Mouse (Mus musculus) kidney, embryonic 14.5 days (tissue): ENCODE measurements around the gene Sez6l. TPM values are rescaled to one million over a fixed set of nuclear protein-coding genes. Genes with fewer than 3 reads are reported as not detected.
"Not testable (repeated sequence)": the region's sequence is repeated elsewhere in the genome, so short reads cannot be mapped to it uniquely, and the experiment has no call there.

Experiments used
- ATAC-seq: fragments of 200-750 bp; cut with Nextera tagmentation; 2 replicates; pipeline ENCODE4 v1.8.0; 2017; ENCODE audit warnings: moderate number of reproducible peaks, mild to moderate bottlenecking, moderate TSS enrichment, moderate library complexity; ENCODE audit not compliant: low FRiP score, low TSS enrichment
- H3K27ac ChIP-seq: fragments of 300-500 bp; sonication (generic); 2 replicates; pipeline ENCODE4 v1.5.1; 2014; ENCODE audit warnings: low read depth, mild to moderate bottlenecking, low read length, moderate library complexity, mixed read lengths
- H3K27me3 ChIP-seq: fragments of 300-500 bp; sonication (generic); 2 replicates; pipeline ENCODE4 v1.6.1; 2014; ENCODE audit warnings: mild to moderate bottlenecking, low read length; ENCODE audit not compliant: control insufficient read depth, insufficient read depth
- H3K36me3 ChIP-seq: fragments of 300-500 bp; sonication (generic); 2 replicates; pipeline ENCODE4 v1.6.1; 2014; ENCODE audit warnings: low read length, mixed read lengths; ENCODE audit not compliant: control insufficient read depth, insufficient read depth
- H3K4me1 ChIP-seq: fragments of 300-500 bp; sonication (generic); 2 replicates; pipeline ENCODE4 v1.6.1; 2014; ENCODE audit warnings: low read length, mixed read lengths; ENCODE audit not compliant: control insufficient read depth, insufficient read depth
- H3K4me2 ChIP-seq: fragments of 300-500 bp; sonication (generic); replicated peaks from 2 replicates; pipeline ENCODE4 v1.6.1; 2014; ENCODE audit warnings: low read depth, mild to moderate bottlenecking, low read length
- H3K4me3 ChIP-seq: fragments of 300-500 bp; sonication (generic); 2 replicates; pipeline ENCODE4 v1.5.1; 2014; ENCODE audit warnings: mild to moderate bottlenecking, low read length
- H3K9ac ChIP-seq: fragments of 300-500 bp; sonication (generic); 2 replicates; pipeline ENCODE4 v1.6.1; 2014; ENCODE audit warnings: low read depth, mild to moderate bottlenecking, low read length, moderate library complexity
- H3K9me3 ChIP-seq: fragments of 300-500 bp; sonication (generic); 2 replicates; pipeline ENCODE4 v1.6.1; 2016; ENCODE audit warnings: low read length; ENCODE audit not compliant: control insufficient read depth
- WGBS: fragments of 180-500 bp; shearing (Covaris S2); extraction: QIAGEN DNeasy Blood & Tissue Kit; methylation state at CpG from one replicate; pipeline ENCODE4 v1.1.7; 2014; 5-methylcytosine and 5-hydroxymethylcytosine counted together
- polyA plus RNA-seq: library from polyadenylated mRNA; unstranded; fragments of >200 nt; fragmentation: Nextera tagmentation; extraction: Ambion mirVana; gene quantifications from 2 replicates; pipeline ENCODE4 v1.2.1, GENCODE M21; 2014

The Sez6l gene
- polyA plus RNA-seq, 1 experiment from 2014 or later = 0.26 TPM

DNA sequence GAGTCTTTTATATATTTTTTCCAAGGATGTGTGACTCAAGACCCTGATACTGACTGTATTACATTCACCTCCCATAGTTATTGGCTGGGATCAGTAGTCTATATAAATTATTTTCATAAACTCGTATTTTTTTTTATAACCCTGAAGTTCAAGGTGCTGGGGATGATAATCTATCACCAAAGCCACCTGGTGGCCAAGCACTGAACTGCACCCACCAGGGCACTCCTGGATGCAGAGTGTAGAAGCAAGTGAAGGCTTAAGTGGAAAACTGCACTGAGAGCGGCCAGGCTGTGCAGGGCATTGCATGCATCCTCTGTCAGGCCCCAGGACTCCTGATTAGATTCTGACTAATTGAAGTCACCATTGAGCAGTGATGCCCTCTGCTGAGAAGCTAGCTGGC is 149.7 kb downstream of the Sez6l start:
- no peak overlapping the region for H3K27ac ChIP-seq
- WGBS = 52% methylated on average over 2 of the region's 2 CpGs
- H3K9me3 ChIP-seq = no peaks in the 10 kb centered on the region
- no peak overlapping the region for H3K4me2 ChIP-seq
- no peak for ATAC-seq
- no peak overlapping the region for H3K4me3 ChIP-seq
- peaks cover 4% of the 10 kb centered on the region for H3K27me3 ChIP-seq
- no peak overlapping the region for H3K9ac ChIP-seq
- H3K36me3 ChIP-seq = no peaks in the 10 kb centered on the region
- H3K4me1 ChIP-seq = peaks cover 4% of the 10 kb centered on the region; the same call in 1 of the 2 replicates

DNA sequence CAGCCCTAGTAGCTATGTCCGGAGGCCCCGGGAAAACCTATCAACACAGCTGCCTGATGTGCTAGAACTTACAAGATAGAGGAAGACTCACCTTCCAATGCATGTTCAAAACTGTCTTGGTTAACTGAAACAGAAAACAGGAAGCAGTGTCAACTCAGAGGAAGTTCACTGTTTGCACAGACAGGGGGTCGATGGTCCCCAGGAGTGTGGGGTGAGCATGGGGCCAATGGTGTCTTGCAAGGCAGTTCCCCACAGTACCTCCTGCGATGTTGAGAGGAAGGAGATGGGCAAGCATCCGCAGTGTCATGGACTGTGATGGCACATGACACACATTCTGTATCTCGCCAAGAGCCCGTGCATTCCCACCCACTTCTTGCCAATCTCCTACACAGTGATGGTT is 150.3 kb downstream of the Sez6l start:
- Histone ChIP-seq H3K9ac (no peak overlapping the region), H3K4me2 (no peak overlapping the region), H3K27me3 (peaks cover 4% of the 10 kb centered on the region), H3K36me3 (no peaks in the 10 kb centered on the region), H3K9me3 (no peaks in the 10 kb centered on the region), H3K4me3 (no peak overlapping the region), H3K27ac (no peak overlapping the region), H3K4me1 (peaks cover 4% of the 10 kb centered on the region; the same call in 1 of the 2 replicates)
- no peak for ATAC-seq
- WGBS = 89% methylated on average over 7 of the region's 7 CpGs

DNA sequence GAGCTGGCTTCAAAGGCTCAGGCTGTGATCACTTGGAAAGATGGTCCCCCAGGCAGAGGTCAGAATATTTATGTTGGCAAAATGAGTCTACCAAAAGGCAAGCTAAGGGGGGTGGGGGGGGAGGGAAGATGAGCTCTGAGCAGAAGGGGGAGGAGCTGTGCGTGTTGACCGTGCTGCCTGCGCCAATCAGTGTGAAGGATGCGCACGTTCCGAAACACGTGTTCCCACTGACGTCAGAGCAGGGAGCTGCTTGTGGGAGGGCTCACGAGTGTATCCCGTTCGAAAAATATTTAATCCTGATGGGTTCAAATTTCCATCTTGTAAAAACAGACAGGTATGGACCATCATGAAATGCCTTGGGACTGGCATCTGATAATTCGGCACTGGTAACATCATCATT is 157.4 kb downstream of the Sez6l start:
- Histone ChIP-seq H3K4me2 (no peak overlapping the region), H3K9ac (no peak overlapping the region), H3K27me3 (no peaks in the 10 kb centered on the region; the same call in 1 of the 2 replicates), H3K4me1 (0 out of 2 replicates have a peak, but pooled peaks cover 2% of the 10 kb centered on the region), H3K9me3 (no peaks in the 10 kb centered on the region), H3K4me3 (no peak overlapping the region), H3K36me3 (no peaks in the 10 kb centered on the region), H3K27ac (no peak overlapping the region)
- no peak for ATAC-seq
- 27% methylated on average over 12 of the region's 12 CpGs for WGBS

DNA sequence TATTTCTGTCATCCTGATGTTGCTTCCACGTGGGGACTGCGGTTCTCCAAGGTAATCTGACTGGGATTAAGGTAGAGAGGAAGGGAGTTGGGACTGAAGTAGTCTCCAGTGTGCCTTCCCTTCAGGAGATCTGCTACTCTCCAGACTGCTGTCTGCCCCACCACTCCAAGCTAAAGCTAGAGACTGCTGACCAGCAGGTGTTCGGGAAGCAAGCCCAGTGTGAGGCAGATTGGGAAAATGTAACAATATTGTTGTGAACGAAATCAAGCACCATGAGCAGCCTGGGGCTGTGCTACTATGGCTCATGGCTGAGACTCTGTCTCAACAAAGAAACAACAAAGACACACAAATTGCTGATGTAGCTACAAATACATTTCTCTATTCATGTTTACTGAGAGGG is 159.0 kb downstream of the Sez6l start:
- ATAC-seq = no peak
- whole genome bisulfite sequencing = 65% methylated on average over 4 of the region's 4 CpGs
- Histone ChIP-seq H3K4me3 (no peak overlapping the region), H3K4me1 (0 out of 2 replicates have a peak, but pooled peaks cover 2% of the 10 kb centered on the region), H3K27me3 (no peaks in the 10 kb centered on the region), H3K9ac (no peak overlapping the region), H3K9me3 (peaks cover 3% of the 10 kb centered on the region; the same call in 1 of the 2 replicates), H3K36me3 (no peaks in the 10 kb centered on the region), H3K4me2 (no peak overlapping the region), H3K27ac (no peak overlapping the region)

DNA sequence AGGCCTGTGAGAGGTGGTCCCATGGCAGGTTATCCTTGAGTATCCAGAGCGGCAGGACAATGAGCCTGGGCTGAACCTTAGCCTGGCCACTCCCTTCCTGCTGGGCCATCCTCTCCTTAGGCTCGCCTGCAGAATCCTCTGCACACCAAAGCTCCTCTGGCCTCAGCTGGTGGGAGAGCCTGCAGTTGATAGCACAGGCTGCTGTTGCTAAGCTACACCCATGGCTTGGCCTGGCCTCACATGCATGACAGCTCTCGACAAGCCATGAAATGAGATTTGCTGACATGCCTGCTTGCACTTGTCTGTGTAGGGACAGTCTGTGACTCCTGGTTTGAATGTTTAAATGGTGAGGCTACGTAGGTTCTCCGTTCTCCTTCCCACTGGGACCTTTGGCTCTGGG is 160.3 kb downstream of the Sez6l start:
- 56% methylated on average over 5 of the region's 5 CpGs for WGBS
- no peak for ATAC-seq

DNA sequence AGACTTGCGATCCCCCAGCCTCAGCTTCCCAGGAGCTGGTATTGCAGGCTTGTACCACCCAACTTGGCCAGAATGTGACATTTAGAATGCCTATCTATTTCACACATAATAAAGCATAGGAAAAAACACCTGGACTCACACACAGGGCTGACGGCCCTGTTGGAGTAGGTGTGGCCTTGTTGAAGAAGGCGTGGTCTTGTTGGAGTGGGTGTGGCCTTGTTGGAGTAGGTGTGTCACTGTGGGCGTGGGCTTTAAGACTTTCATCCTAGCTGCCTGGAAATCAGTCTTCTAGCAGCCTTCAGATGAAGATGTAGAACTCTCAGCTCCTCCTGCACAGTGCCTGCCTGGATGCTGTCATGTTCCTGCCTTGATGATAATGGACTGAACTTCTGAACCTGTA is 164.2 kb downstream of the Sez6l start:
- ATAC-seq, H3K27me3 ChIP-seq, H3K27ac ChIP-seq, H3K9ac ChIP-seq, H3K36me3 ChIP-seq, H3K4me3 ChIP-seq, H3K4me2 ChIP-seq, H3K9me3 ChIP-seq: not testable (repeated sequence)
- 79% methylated on average over 4 of the region's 4 CpGs for WGBS
- peaks cover 14% of the 10 kb centered on the region; the same call in 1 of the 2 replicates for H3K4me1 ChIP-seq

More for the DNA sequence above, 160.3 kb downstream of the Sez6l start:
- no peak overlapping the region for H3K27ac ChIP-seq
- no peak overlapping the region for H3K4me2 ChIP-seq
- no peak overlapping the region for H3K4me3 ChIP-seq
- no peaks in the 10 kb centered on the region for H3K27me3 ChIP-seq
- H3K9me3 ChIP-seq = peaks cover 3% of the 10 kb centered on the region; the same call in 1 of the 2 replicates
- H3K4me1 ChIP-seq = peaks cover 9% of the 10 kb centered on the region; the same call in 1 of the 2 replicates
- no peak overlapping the region for H3K9ac ChIP-seq
- H3K36me3 ChIP-seq = no peaks in the 10 kb centered on the region

DNA sequence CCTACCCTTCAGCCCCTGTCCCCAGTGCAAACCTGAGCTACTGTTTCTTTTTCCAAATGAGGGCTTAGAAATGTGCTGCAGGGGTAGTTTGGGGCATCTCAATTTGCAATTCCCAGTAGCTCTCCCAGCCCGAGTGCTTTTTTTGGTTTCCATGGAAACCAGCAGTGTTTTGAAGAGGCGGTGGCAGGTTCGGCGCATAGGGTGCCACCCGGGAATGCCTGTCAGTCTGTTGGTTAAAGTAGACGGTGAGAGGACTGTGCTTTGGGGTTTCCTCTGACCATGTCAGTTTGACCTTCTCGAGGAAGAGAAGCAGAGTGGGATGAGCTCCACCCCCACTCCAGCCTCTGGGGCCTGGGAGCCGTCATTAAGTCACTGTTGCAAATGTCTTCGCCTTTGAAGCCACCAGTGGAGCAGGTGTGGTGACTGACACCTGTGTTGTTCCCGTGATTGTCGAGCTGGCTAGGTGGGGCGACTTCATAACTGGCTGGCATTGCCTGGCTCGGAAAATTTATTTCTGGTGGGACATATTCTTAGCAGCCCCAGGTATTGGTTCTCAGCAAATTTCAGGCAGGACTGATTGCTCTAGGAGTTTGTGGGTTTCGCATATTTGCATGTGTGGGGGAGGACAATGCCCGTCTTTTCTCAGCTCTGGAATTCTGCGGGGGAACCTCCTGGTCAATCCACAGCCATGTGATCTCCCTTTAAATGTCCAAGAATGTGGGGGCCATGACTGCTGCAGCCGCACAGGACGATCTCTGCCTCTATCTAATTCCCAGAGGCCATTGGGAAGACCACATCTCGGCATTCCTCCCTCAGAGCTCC is 165.3 kb downstream of the Sez6l start:
- Histone ChIP-seq H3K4me3 (no peak overlapping the region), H3K9me3 (peaks cover 3% of the 10 kb centered on the region; the same call in 1 of the 2 replicates), H3K9ac (no peak overlapping the region), H3K36me3 (no peaks in the 10 kb centered on the region), H3K4me2 (no peak overlapping the region; the same call in 1 of the 2 replicates), H3K27ac (no peak overlapping the region), H3K27me3 (no peaks in the 10 kb centered on the region), H3K4me1 (peaks cover 14% of the 10 kb centered on the region; the same call in 1 of the 2 replicates)
- WGBS = 8% methylated on average over 19 of the region's 19 CpGs
- ATAC-seq = no peak

DNA sequence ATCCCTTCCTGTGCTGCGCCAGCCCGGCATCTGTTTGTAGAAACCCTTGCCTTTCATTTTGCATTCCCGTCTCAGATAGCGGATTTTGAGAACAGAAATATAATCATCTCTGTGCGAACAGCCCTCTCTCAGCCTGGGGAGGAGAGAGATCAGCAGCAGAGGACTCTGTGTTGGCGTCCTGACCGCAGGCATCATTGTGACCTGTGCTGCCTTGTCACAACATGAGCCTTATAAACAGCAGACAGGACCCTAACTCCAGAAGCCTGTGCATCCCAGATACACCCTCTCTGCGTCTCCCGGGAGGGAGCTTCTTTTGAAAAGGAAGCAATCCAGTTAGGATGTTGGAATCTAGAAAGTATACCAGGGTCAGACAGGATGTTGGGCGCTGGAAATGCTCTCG is 165.9 kb downstream of the Sez6l start:
- 45% methylated on average over 11 of the region's 11 CpGs for WGBS
- H3K4me2 ChIP-seq = no peak overlapping the region

DNA sequence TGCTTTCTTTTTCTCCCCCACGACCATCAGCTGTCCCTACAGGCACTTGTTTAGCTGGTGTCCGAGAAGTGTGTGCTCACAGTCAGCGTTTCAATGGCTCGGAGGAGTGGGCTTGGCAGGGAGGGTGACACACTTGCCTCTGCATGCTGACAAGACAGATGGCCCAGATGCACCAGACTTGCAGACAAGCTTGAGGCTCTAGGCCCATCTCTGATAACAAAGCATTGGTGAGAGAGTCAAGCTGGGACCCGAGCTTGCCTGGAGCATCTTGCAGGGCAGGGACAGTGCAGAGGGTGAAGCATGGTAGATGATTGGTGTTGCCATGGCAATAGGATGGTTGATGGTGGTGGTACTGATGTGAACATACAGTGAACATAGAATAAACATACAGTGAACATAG is 167.7 kb downstream of the Sez6l start:
- no peak for ATAC-seq
- 58% methylated on average over 5 of the region's 5 CpGs for WGBS
- H3K4me1 ChIP-seq = peaks cover 12% of the 10 kb centered on the region; the same call in 1 of the 2 replicates
- no peaks in the 10 kb centered on the region for H3K36me3 ChIP-seq
- H3K27me3 ChIP-seq = no peaks in the 10 kb centered on the region
- H3K4me2 ChIP-seq = no peak overlapping the region
- no peak overlapping the region for H3K4me3 ChIP-seq
- H3K9ac ChIP-seq = no peak overlapping the region
- H3K9me3 ChIP-seq = peaks cover 3% of the 10 kb centered on the region; the same call in 1 of the 2 replicates
- H3K27ac ChIP-seq = no peak overlapping the region

More for the DNA sequence above, 165.9 kb downstream of the Sez6l start:
- Histone ChIP-seq H3K4me3 (no peak overlapping the region), H3K4me1 (peaks cover 12% of the 10 kb centered on the region; the same call in 1 of the 2 replicates), H3K36me3 (no peaks in the 10 kb centered on the region), H3K27ac (no peak overlapping the region), H3K9ac (no peak overlapping the region), H3K9me3 (peaks cover 3% of the 10 kb centered on the region; the same call in 1 of the 2 replicates), H3K27me3 (no peaks in the 10 kb centered on the region)
- no peak for ATAC-seq
